Mouse (Mus musculus) lung, adult 10 weeks (tissue): ENCODE data around the gene Bcl6. TPM values are rescaled to one million over a fixed set of nuclear protein-coding genes. Genes with fewer than 3 reads are reported as not detected.

Experiments used
- polyA plus RNA-seq: library from polyadenylated mRNA; stranded (reverse); fragments of 350-450 nt; fragmentation: Illumina TruSeq; extraction: RNeasy Lipid Tissue Mini Kit (QIAGEN cat#74804); gene quantifications from one replicate; pipeline ENCODE4 v1.2.3, GENCODE M21; 2014; ENCODE audit warnings: low read depth, low replicate concordance; ENCODE audit not compliant: insufficient read depth

Bcl6 gene
- 16.5 TPM for polyA plus RNA-seq

DNA sequence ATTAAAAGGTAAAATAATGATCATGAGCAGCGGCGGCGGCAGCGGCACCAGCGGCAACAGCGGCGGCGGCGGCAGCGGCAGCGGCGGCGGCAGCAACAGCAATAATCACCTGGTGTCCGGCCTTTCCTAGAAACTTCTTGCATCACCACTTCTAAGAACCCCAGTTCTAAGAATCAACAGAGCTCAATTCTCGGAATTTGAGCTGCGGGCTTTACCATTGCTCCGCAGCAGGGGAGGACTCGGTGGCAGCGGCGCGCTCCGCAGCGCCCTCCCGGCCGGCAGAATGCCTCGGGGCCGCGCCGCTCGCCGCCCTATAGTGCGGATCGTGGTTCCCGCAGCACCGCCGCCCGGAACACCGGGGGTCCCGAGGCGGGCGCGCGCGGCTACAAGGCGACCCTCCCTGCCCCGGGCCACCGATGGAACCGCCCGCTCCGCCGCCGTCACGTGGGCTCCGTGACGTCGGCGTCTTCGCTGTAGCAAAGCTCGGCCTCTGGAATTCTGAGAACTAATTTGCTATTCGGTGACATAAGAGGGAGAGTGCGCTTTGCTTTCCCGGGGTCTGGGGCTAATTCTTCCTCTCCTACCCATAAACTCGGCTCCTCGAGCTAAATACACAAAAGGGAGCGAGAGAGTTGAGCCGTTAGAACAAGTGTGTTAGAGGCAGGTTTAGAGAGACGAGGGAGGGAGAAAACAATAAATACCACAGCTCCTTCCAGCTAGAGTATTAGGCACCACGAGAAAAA is at the start of gene Bcl6, which contains the start of gene Gm37419:
Gene Bcl6, minus strand, starts transcription at position 387 of the 743 bp plus-strand sequence.
Gene Gm37419, plus strand, starts transcription at position 17 of the 743 bp plus-strand sequence.

GRCm38 (mm10) chr16:23932294-23932693 is 56.4 kb downstream of the Bcl6 start, which contains the start of gene Rtp2:
Gene Rtp2, minus strand, starts transcription at chr16:23932394.

Other genes with a start within 250 kb of the Bcl6 start
- not detected for gene Sst, start 97.9 kb downstream of the Bcl6 start, polyA plus RNA-seq
- not detected for gene Rtp2, start 56.5 kb downstream of the Bcl6 start, polyA plus RNA-seq
- not detected for gene Gm37419, start 370 bp downstream of the Bcl6 start, polyA plus RNA-seq